Mouse (Mus musculus) lung, postnatal 0 days (tissue): ENCODE data around the gene Ugt3a2.

Experiments
- CTCF ChIP-seq: IDR thresholded peaks from 2 replicates; pipeline ENCODE4 v1.5.1; 2016; ENCODE audit warnings: antibody characterized with exemption, mild to moderate bottlenecking
- EP300 ChIP-seq: IDR thresholded peaks from 2 replicates; pipeline ENCODE4 v1.6.1; 2016; ENCODE audit warnings: antibody characterized with exemption, mild to moderate bottlenecking, control low read depth

GRCm38 (mm10) chr15:9305978-9306692, 29.2 kb upstream of the Ugt3a2 start:
- TF ChIP-seq CTCF = no peak
- no peak for TF ChIP-seq EP300
